Mouse (Mus musculus) adrenal gland (tissue): ENCODE measurements around the gene Slc22a14.

ENCODE experiments used
- intact Hi-C: fragments of 180-260 bp; cut with DNase I; formaldehyde crosslinking; loops from one replicate; pipeline ENCODE4 v1.15.1; 2025

Slc22a14 gene

DNA sequence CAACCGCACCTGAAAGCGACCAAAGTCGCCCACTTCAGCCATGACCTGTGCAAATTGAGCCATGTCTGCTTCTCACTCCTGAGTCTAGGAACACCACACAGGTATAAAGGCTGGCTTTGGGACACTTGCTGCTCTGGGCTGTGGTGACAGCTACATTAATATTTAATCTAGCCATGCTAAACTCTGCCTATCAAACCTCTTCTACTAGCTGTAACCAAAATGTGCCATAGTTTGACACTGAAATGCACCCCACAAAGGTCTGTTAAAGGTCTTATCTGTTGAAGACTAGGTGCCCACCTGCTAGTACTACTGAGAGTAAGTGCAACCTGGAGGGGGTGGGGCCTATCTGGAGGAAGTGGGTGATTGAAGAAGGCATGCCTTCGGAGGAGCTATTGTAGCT lies 156.4 kb downstream of the Slc22a14 start, which contains the start of gene Slc22a13:
Gene Slc22a13, minus strand, starts transcription at position 101 of the 400 bp plus-strand sequence.
- intact Hi-C loops = no loop called here

DNA sequence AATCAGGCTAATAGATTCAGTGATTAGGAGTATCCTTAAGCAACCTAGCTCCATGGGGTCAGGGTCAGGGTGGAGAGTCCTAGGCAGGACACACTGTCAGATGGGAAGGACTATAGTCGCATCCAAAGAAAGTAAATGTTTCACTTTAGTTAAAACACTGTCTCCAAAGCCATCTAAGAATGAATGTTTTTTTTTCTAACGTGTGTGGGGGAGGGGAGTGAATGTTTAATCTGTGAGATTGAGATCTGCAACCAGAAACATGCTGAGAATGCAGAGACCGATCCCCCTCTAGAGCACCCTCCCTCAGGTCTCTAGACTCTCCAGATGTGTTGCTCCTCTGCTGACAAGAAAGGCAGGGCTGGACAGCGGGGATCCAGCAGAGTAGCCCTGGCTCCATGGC lies 158.2 kb downstream of the Slc22a14 start:
- intact Hi-C loops = no loop called here

DNA sequence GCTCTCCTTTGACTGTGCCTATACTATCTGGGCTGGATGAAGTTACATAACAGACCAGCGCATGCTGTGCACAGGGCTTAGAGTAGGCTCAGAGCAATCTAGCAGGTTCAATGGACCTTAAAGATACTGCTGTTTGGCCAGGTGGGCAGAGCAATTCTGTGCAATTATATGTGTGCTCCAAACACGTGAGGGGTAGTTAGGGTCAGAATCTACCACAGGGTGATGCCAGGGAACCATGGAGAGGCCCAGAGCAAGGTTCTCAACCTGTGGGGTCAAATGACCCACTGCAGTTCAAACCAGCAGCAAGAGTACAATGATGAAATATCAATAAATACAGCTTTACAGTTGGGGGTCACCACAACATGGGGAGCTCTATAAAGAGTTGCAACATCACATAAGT lies 158.7 kb downstream of the Slc22a14 start:
- intact Hi-C loops = no loop called here

DNA sequence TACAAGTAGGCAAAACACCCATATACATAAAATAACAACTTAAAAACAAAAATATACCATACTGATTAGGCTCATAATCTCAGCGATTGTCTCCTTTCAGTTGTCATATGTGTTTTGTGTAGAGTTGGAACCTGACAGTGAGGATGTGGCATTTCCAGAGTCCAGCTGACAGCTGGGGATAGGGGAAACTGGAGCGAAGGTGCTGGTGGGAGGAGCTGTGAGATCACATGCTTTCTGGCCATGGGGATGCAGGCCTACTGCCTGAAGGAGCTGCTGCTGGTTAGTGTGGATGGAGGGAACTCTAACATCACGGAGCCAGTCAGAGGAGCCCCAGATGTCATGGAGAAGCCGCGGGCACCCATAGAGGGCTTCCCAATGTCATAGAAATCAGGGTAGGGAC lies 159.6 kb downstream of the Slc22a14 start:
- intact Hi-C loops = no loop called here

DNA sequence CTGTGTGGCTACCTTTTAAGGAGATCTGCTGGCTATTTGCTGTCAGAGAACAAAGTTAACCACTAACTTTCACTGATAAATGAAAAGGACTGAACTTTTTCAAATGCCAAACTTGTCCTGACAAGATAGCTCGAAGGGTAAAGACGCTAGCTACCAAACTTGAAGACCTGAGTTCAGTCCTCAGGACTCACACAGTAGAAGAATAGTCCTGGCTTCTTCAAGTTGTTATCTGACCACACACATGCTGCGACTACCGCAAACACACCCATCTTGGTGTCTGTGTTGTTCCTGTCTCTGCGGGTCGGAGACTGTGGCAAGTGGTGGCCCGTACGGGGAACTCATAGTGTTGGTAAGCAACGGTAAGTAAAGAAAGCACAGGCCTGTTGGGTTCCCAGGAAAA lies 161.7 kb downstream of the Slc22a14 start:
- intact Hi-C loops = no loop called here

DNA sequence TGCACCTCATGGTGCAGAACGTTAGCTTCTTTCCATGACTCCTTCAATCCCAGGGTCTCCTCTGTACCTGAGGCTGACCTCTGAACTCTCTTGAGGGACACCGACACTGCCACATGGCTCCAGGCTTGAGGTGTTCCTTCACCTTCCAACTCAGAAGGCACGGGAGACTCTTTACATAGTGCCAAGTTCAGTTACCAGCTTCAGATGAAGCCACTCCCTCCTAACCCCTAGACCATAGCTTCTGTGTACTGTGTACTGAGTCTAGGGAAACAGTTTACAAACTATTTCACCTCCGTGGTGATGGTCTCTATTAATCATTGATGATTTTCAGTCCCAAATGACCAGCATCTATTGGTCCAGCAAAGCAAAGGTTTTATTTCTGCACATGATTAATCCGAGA lies 163.7 kb downstream of the Slc22a14 start:
- intact Hi-C loops = no loop called here

DNA sequence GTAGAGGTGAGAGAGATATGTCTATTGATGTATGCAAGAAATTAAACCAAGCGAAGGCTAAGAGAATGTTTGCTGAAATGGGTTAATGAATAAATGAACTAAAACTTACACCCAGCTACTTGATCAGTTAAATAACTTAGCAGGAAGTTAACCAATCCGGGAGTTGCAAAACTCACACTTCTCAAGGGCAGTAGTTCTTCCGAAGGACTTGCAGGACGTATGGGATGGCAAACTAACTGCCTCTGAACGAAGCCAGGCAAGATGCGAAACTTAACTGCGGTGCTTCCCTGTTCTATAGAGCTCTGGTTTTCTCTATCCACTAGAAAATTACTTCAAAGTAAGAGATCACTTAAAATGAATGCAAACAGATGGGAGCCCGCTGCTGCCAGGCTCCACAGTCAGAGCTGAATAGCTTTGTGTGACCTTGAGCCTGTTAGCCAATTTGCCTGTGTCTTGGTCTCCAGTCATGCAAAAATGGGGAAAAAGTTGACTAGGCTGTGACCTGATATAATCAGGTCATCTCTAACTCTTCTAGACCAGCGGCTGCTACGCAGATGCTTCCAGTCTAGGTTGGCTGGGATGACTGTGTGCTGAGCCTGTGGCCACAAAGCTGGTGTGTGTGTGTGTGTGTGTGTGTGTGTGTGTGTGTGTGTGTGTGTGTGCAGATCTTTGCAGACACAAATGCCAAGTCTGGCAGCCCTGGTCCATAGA lies 166.0 kb downstream of the Slc22a14 start:
- intact Hi-C loops = no loop called here

DNA sequence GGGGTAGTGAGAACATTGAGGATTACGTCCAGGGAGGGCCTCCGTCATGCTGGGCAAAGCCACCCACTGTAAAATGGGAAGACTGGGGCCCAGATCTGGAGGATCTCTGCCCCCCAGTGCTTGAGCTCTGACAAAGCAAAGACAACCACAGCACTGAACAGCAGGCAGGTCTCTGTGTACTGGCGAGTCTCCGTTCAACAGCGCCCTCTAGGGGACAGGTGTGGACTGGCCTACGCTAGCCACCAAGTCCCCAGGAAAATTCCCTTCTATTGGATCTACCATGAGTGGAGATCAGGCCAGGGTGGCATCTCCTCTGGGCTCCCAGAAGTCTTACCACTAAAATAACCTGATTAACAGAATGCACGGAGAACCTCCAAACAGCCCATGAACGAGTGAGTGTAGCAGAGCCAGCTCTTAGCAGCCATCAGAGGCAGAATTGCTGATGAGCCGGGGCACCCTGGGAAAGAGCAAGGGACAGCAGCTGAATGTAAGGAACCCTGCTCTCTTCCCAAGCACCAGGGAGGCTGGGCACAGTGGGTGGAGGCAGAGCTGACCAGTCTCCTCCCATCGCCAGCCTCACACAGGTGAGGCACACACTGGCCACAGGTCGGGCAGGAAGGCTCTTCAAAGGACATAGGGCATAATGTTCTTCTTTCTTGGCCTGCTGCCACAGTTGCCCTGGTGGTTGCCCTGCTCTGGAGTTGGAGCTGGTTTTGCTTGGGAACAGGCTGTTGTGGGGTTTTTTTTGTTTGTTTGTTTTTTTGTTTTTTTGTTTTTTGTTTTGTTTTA lies 173.0 kb downstream of the Slc22a14 start:
- intact Hi-C loops = no loop called here

DNA sequence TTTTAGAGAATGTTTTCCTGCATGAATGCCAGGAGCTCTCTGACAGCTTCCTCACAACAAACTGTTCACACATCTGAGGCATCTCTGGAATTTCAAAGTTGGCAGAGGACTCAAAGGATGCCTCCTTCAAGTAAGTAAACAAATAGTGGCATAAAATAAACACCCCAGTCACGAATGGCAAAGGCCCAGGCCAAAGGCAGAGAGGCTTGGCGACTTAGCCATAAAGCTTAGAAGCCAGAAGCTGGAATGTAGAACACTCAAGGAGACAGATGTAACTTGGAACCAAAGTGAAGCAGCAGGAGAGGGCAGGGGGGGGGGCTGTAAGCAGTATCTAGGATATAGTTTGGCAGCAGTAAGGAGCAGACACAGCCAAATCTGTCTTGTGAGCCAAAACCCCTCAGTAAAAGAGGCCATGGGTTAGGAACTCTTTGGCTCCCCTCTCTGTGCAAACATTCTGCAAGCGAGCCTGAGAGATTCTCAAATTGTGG lies 184.1 kb downstream of the Slc22a14 start:
- intact Hi-C loops = no loop called here

DNA sequence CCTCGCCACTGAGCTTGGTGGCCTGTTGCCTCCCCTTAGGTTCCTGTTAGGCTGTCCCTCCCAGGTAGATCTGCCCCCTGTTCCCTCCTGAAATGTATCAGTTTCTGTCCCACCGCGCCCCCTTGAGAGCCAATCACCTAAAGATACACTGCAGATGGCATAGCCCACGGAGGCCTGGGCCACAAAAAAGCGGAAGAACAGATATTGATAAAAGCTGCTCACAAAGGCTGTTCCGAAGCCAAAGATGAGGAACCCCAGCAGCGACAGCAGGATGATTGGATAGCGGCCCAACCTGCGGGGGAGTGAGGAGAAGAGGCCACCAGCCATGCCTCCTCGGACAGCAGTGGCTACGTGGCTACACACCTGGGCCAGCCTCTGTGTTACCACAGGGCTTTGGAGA lies 186.1 kb downstream of the Slc22a14 start:
- intact Hi-C loops = no loop called here

DNA sequence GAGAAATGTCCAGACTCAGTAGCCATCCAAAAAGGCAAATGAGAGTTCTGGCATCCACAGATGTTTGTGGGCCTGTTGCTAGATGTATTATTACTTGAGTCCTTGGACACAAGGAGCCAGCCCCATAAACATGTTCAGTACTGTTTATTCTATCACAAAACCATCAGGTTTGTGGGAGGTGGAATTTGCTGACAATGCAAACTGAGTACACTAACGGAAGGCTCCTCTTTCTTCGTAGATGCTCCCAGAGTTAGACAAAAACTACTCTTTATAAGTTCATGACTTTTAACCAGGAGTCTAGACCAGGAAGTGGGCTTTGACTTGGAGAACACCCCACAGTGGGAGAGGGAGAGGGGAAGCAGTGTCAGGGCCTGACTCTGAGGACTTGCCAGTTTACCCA lies 197.7 kb downstream of the Slc22a14 start:
- intact Hi-C loops = no loop called here

DNA sequence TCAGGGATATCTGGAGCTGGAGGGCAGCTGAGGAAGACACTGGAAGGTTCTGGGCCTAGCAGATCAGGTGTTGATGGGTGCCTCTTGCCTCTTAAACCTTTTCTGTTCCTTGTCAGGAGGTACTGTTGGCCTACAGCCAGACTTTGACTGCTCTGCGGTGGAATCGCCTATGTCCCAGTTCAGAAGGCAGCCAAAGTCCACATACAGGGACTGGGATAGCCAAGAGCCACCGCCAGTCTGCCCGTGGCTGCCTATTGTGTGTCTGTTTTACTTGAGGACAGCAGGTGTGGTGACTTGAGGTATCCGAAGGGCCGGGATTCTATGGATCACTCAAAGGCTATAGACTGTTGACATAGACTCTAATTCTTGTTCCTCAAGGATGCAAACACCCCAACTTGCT lies 199.8 kb downstream of the Slc22a14 start:
- intact Hi-C loops = no loop called here

DNA sequence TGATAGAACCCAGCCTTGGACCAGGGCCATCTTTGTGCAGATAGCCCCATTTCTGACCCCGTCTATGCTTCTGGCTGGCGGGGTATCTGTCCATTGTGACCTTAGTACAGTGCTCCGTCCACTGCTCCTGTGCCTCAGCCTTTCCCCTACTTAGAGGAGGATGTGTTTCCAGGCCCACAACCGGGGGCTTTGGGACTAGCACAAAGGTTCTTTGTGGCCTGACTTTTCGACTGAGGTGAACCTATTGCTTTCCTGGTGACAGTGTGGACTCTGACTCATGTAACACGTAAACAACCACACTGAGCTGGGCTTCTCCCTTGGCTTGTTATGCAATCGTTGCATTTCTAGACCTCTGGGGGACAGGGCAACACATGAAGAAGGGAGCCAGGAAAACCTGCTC lies 200.6 kb downstream of the Slc22a14 start:
- intact Hi-C loops = no loop called here

DNA sequence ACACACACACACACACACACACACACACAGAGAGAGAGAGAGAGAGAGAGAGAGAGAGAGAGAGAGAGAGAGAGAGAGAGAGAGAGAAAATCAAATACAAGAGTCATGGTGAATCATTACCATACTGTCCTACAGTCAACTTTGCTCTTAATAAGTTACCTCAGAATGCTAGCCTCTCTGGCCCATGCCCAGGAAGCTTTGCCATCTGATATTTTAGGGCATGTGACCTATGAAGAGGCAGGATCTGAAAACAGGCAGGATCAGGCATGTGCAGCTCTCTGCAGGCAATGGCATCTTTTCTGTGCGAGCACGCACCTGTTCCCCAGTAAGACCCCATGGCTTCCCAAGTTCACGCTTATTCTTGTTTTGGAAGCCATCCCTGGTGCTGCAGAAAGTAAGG lies 204.7 kb downstream of the Slc22a14 start:
- intact Hi-C loops = no loop called here

DNA sequence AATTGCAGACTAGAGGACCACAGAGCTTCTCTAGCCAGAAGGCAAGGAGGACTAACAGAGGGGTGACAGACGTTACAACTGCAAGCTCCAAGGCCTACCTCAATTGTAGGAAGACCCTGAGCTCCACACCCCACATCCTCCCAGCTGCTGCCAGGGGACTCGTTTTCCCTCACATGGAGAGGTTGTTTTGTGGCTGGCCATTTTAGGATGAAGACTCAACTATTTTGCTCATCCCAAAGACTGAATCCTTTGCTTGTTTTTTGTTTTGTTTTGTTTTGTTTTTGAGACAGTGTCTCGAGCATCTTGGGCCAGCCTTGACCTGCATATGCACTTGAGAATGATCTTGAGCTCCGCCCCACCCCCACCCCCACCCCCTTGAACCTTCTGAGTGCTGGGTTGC lies 206.5 kb downstream of the Slc22a14 start, which contains the start of gene Gm47289:
Gene Gm47289, plus strand, starts transcription at position 301 of the 400 bp plus-strand sequence.
- intact Hi-C loops = loop anchor here (5.0 to 10.0 kb wide), 2 partner anchors 193 to 276 kb away; no protein-coding TSS in a partner anchor

DNA sequence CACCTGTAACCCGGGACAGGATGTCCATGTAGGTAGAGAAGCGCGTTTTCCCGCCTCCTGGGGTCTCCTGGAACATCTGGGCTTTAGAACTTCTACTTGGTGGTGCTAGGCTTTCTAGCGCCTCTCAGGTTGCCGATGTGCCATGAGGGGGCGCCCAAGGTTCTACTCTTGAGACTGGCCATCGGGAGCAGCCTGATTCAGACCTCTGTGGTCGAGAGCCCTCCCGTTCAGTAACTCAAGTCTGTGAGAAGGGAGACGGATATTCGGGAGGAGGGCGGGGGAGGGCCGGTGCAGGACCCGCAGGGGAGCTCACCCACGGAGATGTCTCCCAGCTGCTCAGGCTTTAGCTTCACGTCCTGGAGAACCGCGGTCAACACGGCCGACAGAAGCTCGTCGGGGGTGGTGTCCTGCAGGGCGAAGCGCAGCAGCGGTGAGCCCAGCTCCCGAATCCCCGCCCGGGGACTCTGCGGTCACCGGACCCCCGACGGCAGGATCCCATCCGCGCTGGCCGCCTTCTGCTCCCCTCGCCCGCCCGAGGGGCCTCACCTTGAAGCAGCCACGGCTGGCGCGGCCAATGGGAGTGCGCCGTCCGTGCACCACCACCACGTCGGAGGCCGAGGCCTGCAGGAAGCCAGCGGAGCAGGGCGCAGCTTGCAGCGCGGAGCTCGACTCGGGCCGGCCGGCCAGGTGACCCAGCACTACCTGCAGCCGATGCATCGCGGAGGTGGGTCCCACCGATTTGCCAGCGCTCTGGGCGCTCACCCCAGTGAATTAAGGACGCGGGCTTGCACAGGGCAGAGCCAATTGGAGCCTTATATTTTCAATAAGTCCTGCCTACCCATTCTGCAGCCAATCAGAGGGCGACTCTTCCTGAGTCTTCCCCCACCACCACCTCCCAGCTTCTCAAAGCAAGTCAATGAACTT lies 208.8 kb downstream of the Slc22a14 start, which contains the start of gene Acaa1b:
Gene Acaa1b, minus strand, starts transcription at position 816 of the 924 bp plus-strand sequence.
- intact Hi-C loops = loop anchor here (5.0 to 10.0 kb wide), 2 partner anchors 196 to 278 kb away; no protein-coding TSS in a partner anchor

DNA sequence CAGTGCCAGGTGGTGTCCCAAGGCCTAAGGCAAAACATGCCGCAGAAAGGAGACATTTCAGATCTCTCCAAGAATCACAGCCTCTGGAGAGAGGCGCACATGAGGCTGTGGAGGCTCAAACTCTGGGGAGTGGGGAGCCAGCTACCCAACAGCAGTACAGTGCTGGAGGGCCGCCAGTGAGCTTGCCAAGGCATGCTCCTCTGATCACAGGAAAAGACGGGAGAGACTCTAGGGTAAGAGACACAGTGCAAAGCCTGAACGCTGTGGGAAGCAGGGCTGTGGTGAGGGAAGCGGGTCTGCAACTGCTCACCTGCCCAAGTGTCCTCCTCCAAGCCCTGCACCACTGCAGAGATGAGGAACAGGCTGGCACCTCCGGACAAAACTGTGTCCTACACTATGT lies 209.5 kb downstream of the Slc22a14 start:
- intact Hi-C loops = loop anchor here (5.0 to 10.0 kb wide), 2 partner anchors 196 to 279 kb away; no protein-coding TSS in a partner anchor

DNA sequence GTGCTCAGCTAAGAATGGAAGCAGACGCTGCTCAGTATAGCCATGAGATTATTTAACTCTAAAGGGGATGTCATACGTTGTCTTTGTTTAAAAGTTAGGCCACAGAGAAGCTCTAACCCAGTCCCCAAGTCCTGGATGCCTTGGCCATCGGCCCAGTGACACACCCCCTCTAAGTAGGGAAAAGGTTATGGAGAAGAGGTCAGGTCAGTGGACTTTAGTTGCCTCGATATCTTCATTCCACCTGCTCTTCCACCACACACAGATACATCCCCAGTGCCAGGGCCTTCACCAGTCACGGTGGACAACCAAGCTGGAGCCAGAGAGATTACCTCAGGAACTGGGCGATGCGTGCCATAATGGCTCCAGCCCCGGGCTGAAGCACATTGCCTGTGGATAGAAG lies 209.9 kb downstream of the Slc22a14 start:
- intact Hi-C loops = loop anchor here (5.0 to 10.0 kb wide), 2 partner anchors 197 to 279 kb away; no protein-coding TSS in a partner anchor

DNA sequence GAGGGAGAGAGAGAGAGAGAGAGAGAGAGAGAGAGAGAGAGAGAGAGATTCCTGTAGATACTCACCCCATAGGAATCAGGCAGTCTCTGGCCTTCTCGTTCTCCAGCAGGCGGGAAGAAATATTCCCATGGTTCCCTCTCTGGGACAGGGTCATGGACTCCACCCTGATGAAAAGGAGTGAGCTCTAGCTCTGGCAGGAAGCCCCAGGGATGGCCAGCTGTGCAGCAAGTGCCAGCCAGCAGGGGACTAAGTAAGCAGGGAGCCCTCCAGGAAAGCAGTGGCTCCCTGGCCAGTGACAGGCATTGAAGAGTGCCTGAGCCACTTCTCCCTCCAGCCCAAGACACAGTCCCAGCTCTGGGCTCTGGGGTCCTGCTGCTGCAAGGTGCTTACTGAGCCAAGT lies 213.6 kb downstream of the Slc22a14 start:
- intact Hi-C loops = loop anchor here (10.0 kb wide), 1 partner anchor 283 kb away; no protein-coding TSS in a partner anchor

DNA sequence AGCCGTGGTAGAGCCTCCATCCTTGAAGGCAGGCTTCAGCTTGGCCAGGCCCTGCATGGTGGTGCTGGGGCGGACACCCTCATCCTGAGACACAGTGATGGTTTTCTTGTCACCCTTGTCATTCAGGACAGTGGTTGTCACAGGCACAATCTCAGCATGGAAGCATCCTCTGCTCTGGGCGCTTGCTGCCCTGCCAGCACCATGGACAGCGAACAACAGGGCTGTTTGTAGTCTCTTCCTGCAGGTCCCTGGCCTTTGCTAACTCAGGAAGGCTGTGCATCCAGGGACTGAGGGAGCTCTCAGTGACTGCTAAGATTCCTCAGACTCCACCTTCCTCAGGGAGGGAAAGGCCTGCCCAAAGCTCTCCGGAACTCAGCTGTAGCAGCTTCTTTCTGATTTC lies 215.8 kb downstream of the Slc22a14 start:
- intact Hi-C loops = no loop called here
